Mouse (Mus musculus): Measurements from ENCODE around the gene Plscr4. TPM values are rescaled to one million over a fixed set of nuclear protein-coding genes. Genes with fewer than 3 reads are reported as not detected.

The Plscr4 gene
- 0.23 and 0.49 TPM in 2 replicates for total RNA-seq (2017)

- ATAC-seq (ENCODE audit: extremely low read depth, insufficient number of reproducible peaks, low FRiP score, poor library complexity, severe bottlenecking), result peak; percentile 33; the same call in 1 of the 2 replicates
These were observed at the start of gene Plscr4 for GRCm38 (mm10) chr9:92457261-92458058. Gene Plscr4 (plus strand): TSS chr9:92457373.

- ATAC-seq (ENCODE audit: extremely low read depth, insufficient number of reproducible peaks, low FRiP score, poor library complexity, severe bottlenecking), result no peak
These were observed 46.9 kb upstream of the Plscr4 start for GRCm38 (mm10) chr9:92410225-92410624.

GRCm38 (mm10) chr9:92412045-92412444 lies 45.1 kb upstream of the Plscr4 start:
- ATAC-seq (ENCODE audit: extremely low read depth, insufficient number of reproducible peaks, low FRiP score, poor library complexity, severe bottlenecking), result no peak

GRCm38 (mm10) chr9:92413684-92414083 lies 43.5 kb upstream of the Plscr4 start:
- ATAC-seq (ENCODE audit: extremely low read depth, insufficient number of reproducible peaks, low FRiP score, poor library complexity, severe bottlenecking), result no peak

GRCm38 (mm10) chr9:92437781-92438180 lies 19.4 kb upstream of the Plscr4 start:
- no peak for ATAC-seq (ENCODE audit: extremely low read depth, insufficient number of reproducible peaks, low FRiP score, poor library complexity, severe bottlenecking)

- ATAC-seq (ENCODE audit: extremely low read depth, insufficient number of reproducible peaks, low FRiP score, poor library complexity, severe bottlenecking), result no peak
These were observed 15.7 kb upstream of the Plscr4 start for GRCm38 (mm10) chr9:92441468-92441867.

- ATAC-seq (ENCODE audit: extremely low read depth, insufficient number of reproducible peaks, low FRiP score, poor library complexity, severe bottlenecking), result no peak
These were observed 12.6 kb upstream of the Plscr4 start for GRCm38 (mm10) chr9:92444536-92444935.

- ATAC-seq (ENCODE audit: extremely low read depth, insufficient number of reproducible peaks, low FRiP score, poor library complexity, severe bottlenecking), result no peak
These were observed 568 bp upstream of the Plscr4 start for GRCm38 (mm10) chr9:92456605-92457004.

- ATAC-seq (ENCODE audit: extremely low read depth, insufficient number of reproducible peaks, low FRiP score, poor library complexity, severe bottlenecking), result no peak
These were observed 858 bp downstream of the Plscr4 start for GRCm38 (mm10) chr9:92458059-92458402.

- no peak for ATAC-seq (ENCODE audit: extremely low read depth, insufficient number of reproducible peaks, low FRiP score, poor library complexity, severe bottlenecking)
These were observed 1.2 kb downstream of the Plscr4 start for GRCm38 (mm10) chr9:92458418-92458817.

GRCm38 (mm10) chr9:92467724-92468123 lies 10.6 kb downstream of the Plscr4 start:
- no peak for ATAC-seq (ENCODE audit: extremely low read depth, insufficient number of reproducible peaks, low FRiP score, poor library complexity, severe bottlenecking)

- no peak for ATAC-seq (ENCODE audit: extremely low read depth, insufficient number of reproducible peaks, low FRiP score, poor library complexity, severe bottlenecking)
These were observed 15.2 kb downstream of the Plscr4 start for GRCm38 (mm10) chr9:92472256-92472855.

- ATAC-seq (ENCODE audit: extremely low read depth, insufficient number of reproducible peaks, low FRiP score, poor library complexity, severe bottlenecking), result no peak
These were observed 16.0 kb downstream of the Plscr4 start for GRCm38 (mm10) chr9:92473178-92473577.

- ATAC-seq (ENCODE audit: extremely low read depth, insufficient number of reproducible peaks, low FRiP score, poor library complexity, severe bottlenecking), result no peak
These were observed 17.1 kb downstream of the Plscr4 start for GRCm38 (mm10) chr9:92474244-92474643.

- no peak for ATAC-seq (ENCODE audit: extremely low read depth, insufficient number of reproducible peaks, low FRiP score, poor library complexity, severe bottlenecking)
These were observed 24.5 kb downstream of the Plscr4 start for GRCm38 (mm10) chr9:92481663-92482062.

GRCm38 (mm10) chr9:92482551-92482950 lies 25.4 kb downstream of the Plscr4 start:
- no peak for ATAC-seq (ENCODE audit: extremely low read depth, insufficient number of reproducible peaks, low FRiP score, poor library complexity, severe bottlenecking)

- ATAC-seq (ENCODE audit: extremely low read depth, insufficient number of reproducible peaks, low FRiP score, poor library complexity, severe bottlenecking), result no peak
These were observed 27.6 kb downstream of the Plscr4 start for GRCm38 (mm10) chr9:92484710-92485267.

GRCm38 (mm10) chr9:92489857-92490256 lies 32.7 kb downstream of the Plscr4 start:
- no peak for ATAC-seq (ENCODE audit: extremely low read depth, insufficient number of reproducible peaks, low FRiP score, poor library complexity, severe bottlenecking)

GRCm38 (mm10) chr9:92490319-92490718 lies 33.1 kb downstream of the Plscr4 start:
- no peak for ATAC-seq (ENCODE audit: extremely low read depth, insufficient number of reproducible peaks, low FRiP score, poor library complexity, severe bottlenecking)

GRCm38 (mm10) chr9:92491274-92491673 lies 34.1 kb downstream of the Plscr4 start:
- no peak for ATAC-seq (ENCODE audit: extremely low read depth, insufficient number of reproducible peaks, low FRiP score, poor library complexity, severe bottlenecking)

Measured in neutrophil, adult 5-6 weeks (primary cell).